Mouse (Mus musculus) cortical plate, adult 2 months (tissue): ENCODE data around the gene Fam198a.

Source experiments
- CTCF ChIP-seq: fragments of 200-500 bp; IDR thresholded peaks from 2 replicates; pipeline ENCODE4 v1.5.1; 2011; ENCODE audit warnings: mild to moderate bottlenecking, control low read depth, low read length; ENCODE audit not compliant: insufficient read depth; ENCODE audit errors: extremely low read depth
- POLR2A ChIP-seq: fragments of 200-500 bp; IDR thresholded peaks from 2 replicates; pipeline ENCODE4 v1.6.1; 2011; ENCODE audit warnings: mild to moderate bottlenecking, low read length, control low read depth; ENCODE audit not compliant: insufficient read depth; ENCODE audit errors: extremely low read depth

GRCm38 (mm10) chr9:121947784-121948183 is 3.0 kb upstream of the Fam198a start:
- TF ChIP-seq CTCF (peak; percentile 73), POLR2A (no peak)
